In genomic region chr11:88588688-88589210, GRCm38 (mm10) we compare ENCODE assay signal across 13 mouse cellular contexts.
A peak's percentile ranks its signal among the peaks of the same experiment; 100 is the strongest.
DNase-seq lines count a peak whose midpoint lies in the region; ATAC-seq and TF ChIP-seq lines count a peak whose summit lies in the region.
"Had no signal": no experiment of that assay in that cellular context is flagged by ENCODE, and none has a peak within 500 bp of the region (broad histone marks: within the 10 kb centered on the region; RNA-seq: fewer than 3 reads in every experiment).

No protein-coding gene starts in this region.

- TF ChIP-seq POLR2A in brain, embryonic 14.5 days (IDR thresholded peaks at IDR 0.05; ENCODE audit: borderline replicate concordance, extremely low read depth, insufficient read depth, insufficient read length, poor library complexity, severe bottlenecking) = no peak

- TF ChIP-seq CTCF in brain, embryonic 14.5 days (IDR thresholded peaks at IDR 0.05; ENCODE audit: borderline replicate concordance, extremely low read depth, insufficient read depth, insufficient read length) = no peak

- H3K27me3 ChIP-seq in hindbrain, embryonic 10.5 days (ENCODE audit: insufficient read depth, poor library complexity, severe bottlenecking) = no peaks in the 10 kb centered on the region
- H3K27me3 ChIP-seq in midbrain, embryonic 13.5 days = no peaks in the 10 kb centered on the region
- H3K27me3 ChIP-seq: heart, embryonic 12.5 days had no signal

- 44% methylated on average over 9 of the region's 9 CpGs for WGBS in hindbrain, embryonic 10.5 days
- 29% methylated on average over 9 of the region's 9 CpGs for WGBS in midbrain, embryonic 13.5 days

- no peak overlapping the region for H3K4me3 ChIP-seq in hindbrain, embryonic 10.5 days
- no peak overlapping the region for H3K4me3 ChIP-seq in midbrain, embryonic 13.5 days (replicated peaks)
- H3K4me3 ChIP-seq: heart, embryonic 12.5 days had no signal

- peaks cover 42% of the 10 kb centered on the region for H3K36me3 ChIP-seq in hindbrain, embryonic 10.5 days
- peaks cover 13% of the 10 kb centered on the region for H3K36me3 ChIP-seq in midbrain, embryonic 13.5 days

- ATAC-seq in midbrain, embryonic 13.5 days = no peak
- ATAC-seq: intestine, embryonic 16.5 days had no signal

- H3K9ac ChIP-seq in midbrain, embryonic 13.5 days (replicated peaks) = peak overlapping the region; percentile 11; the same call in 1 of the 2 replicates
- H3K9ac ChIP-seq: heart, embryonic 12.5 days had no signal

- peak; percentile 46 for DNase-seq in embryo, embryonic 11 days
- no peak for DNase-seq in embryo, embryonic 9.5 days (ENCODE audit: extremely low spot score)
- DNase-seq in brain, embryonic 14.5 days (ENCODE audit: low read depth) = peak; percentile 78
- peak; percentile 32 for DNase-seq in hindbrain, embryonic 10.5 days (ENCODE audit: low spot score)
- DNase-seq in lung, postnatal 10 days = no peak
- no peak for DNase-seq in T-cell, adult 2 months (ENCODE audit: low spot score)
- no peak for DNase-seq in frontal cortex, postnatal 25 days (ENCODE audit: low spot score in 2 of 2)
- DNase-seq: adrenal gland, postnatal 10 days; cerebellum, adult 2 months had no signal

- peak overlapping the region; percentile 92 for H3K27ac ChIP-seq in hindbrain, embryonic 10.5 days
- peak overlapping the region; percentile 74 for H3K27ac ChIP-seq in midbrain, embryonic 13.5 days

- H3K4me2 ChIP-seq in midbrain, embryonic 13.5 days (replicated peaks) = no peak overlapping the region
- H3K4me2 ChIP-seq: heart, embryonic 12.5 days had no signal

- no peaks in the 10 kb centered on the region for H3K9me3 ChIP-seq in hindbrain, embryonic 10.5 days
- H3K9me3 ChIP-seq in midbrain, embryonic 13.5 days = no peaks in the 10 kb centered on the region
- H3K9me3 ChIP-seq: G1E; heart, embryonic 12.5 days had no signal

- peaks cover 87% of the 10 kb centered on the region for H3K4me1 ChIP-seq in hindbrain, embryonic 10.5 days (replicated peaks)
- peaks cover 87% of the 10 kb centered on the region for H3K4me1 ChIP-seq in midbrain, embryonic 13.5 days (replicated peaks)

Comparison
In these comparisons a context has a peak if more than half of its experiments do, and no peak if none do; other contexts are left out.
1. DNase-seq: peak in embryo, embryonic 11 days (single experiment), brain, embryonic 14.5 days (single experiment) and hindbrain, embryonic 10.5 days (single experiment); none in embryo, embryonic 9.5 days (single experiment), lung, postnatal 10 days (single experiment), T-cell, adult 2 months (single experiment) and frontal cortex, postnatal 25 days (0 of 2).